Mouse (Mus musculus) limb, embryonic 14.5 days (tissue): ENCODE results near the gene Galnt18. TPM values are rescaled to one million over a fixed set of nuclear protein-coding genes. Genes with fewer than 3 reads are reported as not detected.

Experiments used
- ATAC-seq: fragments of 200-750 bp; cut with Nextera tagmentation; 2 replicates; pipeline ENCODE4 v1.8.0; 2017; ENCODE audit warnings: low read depth, moderate number of reproducible peaks, moderate TSS enrichment; ENCODE audit not compliant: low FRiP score
- DNase-seq: peaks from one replicate; pipeline ENCODE4 v3.0.0-alpha.2; 2015; ENCODE audit warnings: low spot score
- H3K27ac ChIP-seq: fragments of 300-500 bp; sonication (generic); replicated peaks from 2 replicates; pipeline ENCODE4 v1.5.1; 2014; ENCODE audit warnings: low read depth, mild to moderate bottlenecking, low read length, moderate library complexity, mixed read lengths
- H3K27me3 ChIP-seq: fragments of 300-500 bp; sonication (generic); 2 replicates; pipeline ENCODE4 v1.6.1; 2014; ENCODE audit warnings: low read length, mixed read lengths; ENCODE audit not compliant: control insufficient read depth, insufficient read depth
- H3K36me3 ChIP-seq: fragments of 300-500 bp; sonication (generic); 2 replicates; pipeline ENCODE4 v1.6.1; 2014; ENCODE audit warnings: mild to moderate bottlenecking, low read length, moderate library complexity, mixed read lengths; ENCODE audit not compliant: control insufficient read depth, insufficient read depth
- H3K4me1 ChIP-seq: fragments of 300-500 bp; sonication (generic); 2 replicates; pipeline ENCODE4 v1.6.1; 2014; ENCODE audit warnings: antibody characterized with exemption, low read length, mixed read lengths; ENCODE audit not compliant: control insufficient read depth, insufficient read depth
- H3K4me2 ChIP-seq: fragments of 300-500 bp; sonication (generic); replicated peaks from 2 replicates; pipeline ENCODE4 v1.6.1; 2014; ENCODE audit warnings: low read depth, mild to moderate bottlenecking, low read length, moderate library complexity; ENCODE audit not compliant: severe bottlenecking
- H3K4me3 ChIP-seq: fragments of 300-500 bp; sonication (generic); replicated peaks from 2 replicates; pipeline ENCODE4 v1.5.1; 2014; ENCODE audit warnings: low read length
- H3K9ac ChIP-seq: fragments of 300-500 bp; sonication (generic); 2 replicates; pipeline ENCODE4 v1.6.1; 2014; ENCODE audit warnings: mild to moderate bottlenecking, low read depth, low read length, moderate library complexity; ENCODE audit not compliant: severe bottlenecking
- H3K9me3 ChIP-seq: fragments of 300-500 bp; sonication (generic); 2 replicates; pipeline ENCODE4 v1.6.1; 2016; ENCODE audit warnings: low read length; ENCODE audit not compliant: control insufficient read depth
- POLR2A ChIP-seq: fragments of 200-500 bp; IDR thresholded peaks from 2 replicates; pipeline ENCODE4 v1.8.0; 2012; ENCODE audit warnings: inconsistent platforms, mild to moderate bottlenecking, moderate library complexity, borderline replicate concordance; ENCODE audit not compliant: insufficient read depth, insufficient read length; ENCODE audit errors: extremely low read depth
- WGBS: fragments of 180-500 bp; shearing (Covaris S2); extraction: QIAGEN DNeasy Blood & Tissue Kit; methylation state at CpG from one replicate; pipeline ENCODE4 v1.1.7; 2014; 5-methylcytosine and 5-hydroxymethylcytosine counted together
- polyA plus RNA-seq, 2 experiments: library from polyadenylated mRNA; depleted of rRNA in 1 of 2; stranded (reverse) in 1 of 2; unstranded in 1 of 2; fragments of >200 nt; fragmentation: Nextera tagmentation in 1 of 2; extraction: Ambion mirVana in 1 of 2; gene quantifications; 2 replicates each; pipeline versions ENCODE4 v1.2.1 to v1.2.3; 2012 to 2014

Gene Galnt18
- polyA plus RNA-seq, 2 experiments = 19.1 to 24.7 TPM

- no peak overlapping the region for H3K9ac ChIP-seq
- 83% methylated on average over 2 of the region's 2 CpGs for WGBS
- H3K4me3 ChIP-seq = no peak overlapping the region
- no peak overlapping the region for H3K27ac ChIP-seq
- no peaks in the 10 kb centered on the region for H3K4me1 ChIP-seq
- H3K27me3 ChIP-seq = no peaks in the 10 kb centered on the region
- H3K9me3 ChIP-seq = no peaks in the 10 kb centered on the region
- ATAC-seq = no peak
- no peaks in the 10 kb centered on the region for H3K36me3 ChIP-seq
- DNase-seq = peak; percentile 13
- H3K4me2 ChIP-seq = no peak overlapping the region
- no peak for TF ChIP-seq POLR2A
These were observed 288.2 kb downstream of the Galnt18 start for GRCm38 (mm10) chr7:111491566-111491965.

GRCm38 (mm10) chr7:111486811-111487333 lies 292.9 kb downstream of the Galnt18 start:
- 83% methylated on average over 3 of the region's 3 CpGs for WGBS
- ATAC-seq (no peak), DNase-seq (no peak)
- Histone ChIP-seq H3K4me3 (no peak overlapping the region), H3K4me2 (no peak overlapping the region), H3K9me3 (no peaks in the 10 kb centered on the region), H3K36me3 (no peaks in the 10 kb centered on the region), H3K9ac (no peak overlapping the region), H3K27me3 (no peaks in the 10 kb centered on the region), H3K27ac (no peak overlapping the region), H3K4me1 (peaks cover 11% of the 10 kb centered on the region)
- no peak for TF ChIP-seq POLR2A

- no peak for ATAC-seq
- Histone ChIP-seq H3K4me3 (no peak overlapping the region), H3K27me3 (no peaks in the 10 kb centered on the region), H3K36me3 (no peaks in the 10 kb centered on the region), H3K9ac (no peak overlapping the region), H3K27ac (no peak overlapping the region), H3K4me2 (no peak overlapping the region), H3K9me3 (no peaks in the 10 kb centered on the region), H3K4me1 (peaks cover 11% of the 10 kb centered on the region)
- 68% methylated on average over 4 of the region's 4 CpGs for WGBS
- no peak for DNase-seq
- TF ChIP-seq POLR2A = no peak
These were observed 295.9 kb downstream of the Galnt18 start for GRCm38 (mm10) chr7:111483896-111484295.

GRCm38 (mm10) chr7:111483321-111483720 lies 296.5 kb downstream of the Galnt18 start:
- ATAC-seq (no peak), DNase-seq (no peak)
- Histone ChIP-seq H3K27ac (no peak overlapping the region), H3K4me3 (no peak overlapping the region), H3K36me3 (no peaks in the 10 kb centered on the region), H3K9ac (no peak overlapping the region), H3K27me3 (no peaks in the 10 kb centered on the region), H3K4me1 (peaks cover 11% of the 10 kb centered on the region), H3K9me3 (no peaks in the 10 kb centered on the region), H3K4me2 (no peak overlapping the region)
- TF ChIP-seq POLR2A = no peak
- WGBS = 97% methylated on average over 3 of the region's 3 CpGs

GRCm38 (mm10) chr7:111467715-111468114 lies 312.1 kb downstream of the Galnt18 start:
- Histone ChIP-seq H3K4me3 (no peak overlapping the region), H3K9me3 (no peaks in the 10 kb centered on the region), H3K36me3 (no peaks in the 10 kb centered on the region), H3K9ac (no peak overlapping the region), H3K4me2 (no peak overlapping the region), H3K27me3 (no peaks in the 10 kb centered on the region), H3K4me1 (0 out of 2 replicates have a peak, but pooled peaks cover 4% of the 10 kb centered on the region), H3K27ac (no peak overlapping the region)
- ATAC-seq (no peak), DNase-seq (no peak)
- TF ChIP-seq POLR2A = no peak
- 37% methylated on average over 5 of the region's 5 CpGs for whole genome bisulfite sequencing

- H3K9me3 ChIP-seq = no peaks in the 10 kb centered on the region
- H3K4me3 ChIP-seq = no peak overlapping the region
- H3K4me2 ChIP-seq = no peak overlapping the region
- no peak for ATAC-seq
- H3K27ac ChIP-seq = no peak overlapping the region
- H3K27me3 ChIP-seq = no peaks in the 10 kb centered on the region
- 73% methylated on average over 1 of the region's 1 CpGs for WGBS
- DNase-seq = no peak
- no peak overlapping the region for H3K9ac ChIP-seq
- H3K4me1 ChIP-seq = 0 out of 2 replicates have a peak, but pooled peaks cover 1% of the 10 kb centered on the region
- no peak for TF ChIP-seq POLR2A
- H3K36me3 ChIP-seq = no peaks in the 10 kb centered on the region
These were observed 313.1 kb downstream of the Galnt18 start for GRCm38 (mm10) chr7:111466720-111467119.
